Mouse (Mus musculus) megakaryocyte, embryonic 14.5 days (primary cell): Measurements from ENCODE around the gene Hcn2.

ENCODE experiments used
- FLI1 ChIP-seq: IDR thresholded peaks from 2 replicates; pipeline ENCODE4 v1.6.1; 2012; ENCODE audit warnings: low read length, inconsistent platforms, mixed read lengths
- GATA1 ChIP-seq: IDR thresholded peaks from 3 replicates; pipeline ENCODE4 v1.6.1; 2012; ENCODE audit warnings: mixed read lengths, low read length, inconsistent platforms, borderline replicate concordance

GRCm38 (mm10) chr10:79762875-79763274 lies 46.4 kb downstream of the Hcn2 start:
- TF ChIP-seq GATA1 (no peak), FLI1 (no peak)
